Mouse (Mus musculus): Measurements from ENCODE around the gene Adk. TPM values are rescaled to one million over a fixed set of nuclear protein-coding genes. Genes with fewer than 3 reads are reported as not detected.

Adk gene
- polyA plus RNA-seq, 1 experiment from 2014 or later = 240 TPM

DNA sequence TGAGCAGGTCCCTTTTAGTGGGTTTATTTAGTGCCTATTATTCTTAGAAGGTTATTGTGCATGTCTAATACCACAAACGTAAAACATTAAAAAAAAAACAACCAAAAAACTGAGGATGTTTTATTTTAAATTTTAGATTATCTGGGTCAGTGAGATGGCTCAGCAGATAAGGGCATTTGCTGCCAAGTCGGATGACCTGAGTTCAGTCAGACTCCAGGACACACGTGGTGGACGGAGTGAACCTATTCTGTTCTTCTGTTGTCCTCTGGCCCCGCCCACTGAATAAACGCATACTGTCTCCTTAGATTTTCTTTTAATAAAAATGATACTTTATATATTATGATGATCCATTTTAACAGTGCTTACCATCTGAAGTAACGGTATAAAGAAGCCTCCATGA is 1.2 kb downstream of the Adk start:
- Histone ChIP-seq H3K36me3 (ENCODE audit: control insufficient read depth, insufficient read depth) (0 out of 2 replicates have a peak, but pooled peaks cover 3% of the 10 kb centered on the region), H3K4me2 (replicated peaks; ENCODE audit: low read depth) (peak overlapping the region; percentile 89), H3K9ac (ENCODE audit: low read depth, low read length) (no peak overlapping the region), H3K4me3 (ENCODE audit: low read depth, low read length) (peak overlapping the region; percentile 86), H3K27ac (ENCODE audit: low read depth, low read length) (no peak overlapping the region), H3K9me3 (ENCODE audit: control insufficient read depth) (no peaks in the 10 kb centered on the region), H3K4me1 (replicated peaks; ENCODE audit: control insufficient read depth, insufficient read depth, low read length) (no peaks in the 10 kb centered on the region), H3K27me3 (replicated peaks; ENCODE audit: control insufficient read depth, insufficient read depth, low read length) (no peaks in the 10 kb centered on the region)
- WGBS = 43% methylated on average over 7 of the region's 7 CpGs
- TF ChIP-seq CTCF (IDR thresholded peaks at IDR 0.05; ENCODE audit: low read depth) = no peak
- ATAC-seq = no peak

DNA sequence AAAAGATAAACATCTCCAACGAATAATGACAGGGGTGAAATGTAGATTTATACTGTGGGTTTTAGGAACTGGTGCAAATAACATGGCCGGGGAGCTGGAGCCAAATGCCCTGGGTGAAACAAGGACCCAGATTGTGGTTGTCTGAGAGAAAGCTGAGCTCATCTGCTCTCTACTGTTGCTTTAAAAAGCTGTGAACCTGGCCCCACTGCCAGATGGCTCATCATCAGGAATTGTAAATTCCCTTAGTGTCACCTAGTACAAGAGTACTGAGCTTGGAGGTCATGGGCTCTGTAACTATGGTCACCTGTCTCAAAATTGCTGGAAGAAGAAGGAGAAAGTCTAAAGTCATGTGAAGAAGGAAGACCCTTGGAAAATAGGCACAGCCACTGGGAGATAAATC is 6.6 kb downstream of the Adk start:
- ATAC-seq = no peak

GRCm38 (mm10) chr14:21062766-21063513 is 10.6 kb downstream of the Adk start:
- 26% methylated on average over 5 of the region's 5 CpGs for WGBS
- H3K36me3 ChIP-seq (ENCODE audit: control insufficient read depth, insufficient read depth) = no peaks in the 10 kb centered on the region
- no peak overlapping the region for H3K4me2 ChIP-seq (replicated peaks; ENCODE audit: low read depth)
- ATAC-seq = peak; percentile 74; the same call in 1 of the 2 replicates
- no peaks in the 10 kb centered on the region for H3K9me3 ChIP-seq (ENCODE audit: control insufficient read depth)
- no peaks in the 10 kb centered on the region for H3K27me3 ChIP-seq (replicated peaks; ENCODE audit: control insufficient read depth, insufficient read depth, low read length)
- no peak overlapping the region for H3K4me3 ChIP-seq (ENCODE audit: low read depth, low read length)
- 0 out of 2 replicates have a peak, but pooled peaks cover 3% of the 10 kb centered on the region for H3K4me1 ChIP-seq (replicated peaks; ENCODE audit: control insufficient read depth, insufficient read depth, low read length)
- no peak overlapping the region for H3K27ac ChIP-seq (ENCODE audit: low read depth, low read length)
- H3K9ac ChIP-seq (ENCODE audit: low read depth, low read length) = no peak overlapping the region
- TF ChIP-seq CTCF (IDR thresholded peaks at IDR 0.05; ENCODE audit: low read depth) = no peak

More for the DNA sequence above, 6.6 kb downstream of the Adk start:
- no peak overlapping the region for H3K4me3 ChIP-seq (ENCODE audit: low read depth, low read length)
- no peak overlapping the region for H3K27ac ChIP-seq (ENCODE audit: low read depth, low read length)
- no peak overlapping the region for H3K9ac ChIP-seq (ENCODE audit: low read depth, low read length)
- TF ChIP-seq CTCF (IDR thresholded peaks at IDR 0.05; ENCODE audit: low read depth) = no peak
- no peaks in the 10 kb centered on the region for H3K4me1 ChIP-seq (replicated peaks; ENCODE audit: control insufficient read depth, insufficient read depth, low read length)
- H3K27me3 ChIP-seq (replicated peaks; ENCODE audit: control insufficient read depth, insufficient read depth, low read length) = no peaks in the 10 kb centered on the region
- H3K9me3 ChIP-seq (ENCODE audit: control insufficient read depth) = no peaks in the 10 kb centered on the region
- H3K4me2 ChIP-seq (replicated peaks; ENCODE audit: low read depth) = no peak overlapping the region
- 84% methylated on average over 2 of the region's 2 CpGs for WGBS
- 0 out of 2 replicates have a peak, but pooled peaks cover 3% of the 10 kb centered on the region for H3K36me3 ChIP-seq (ENCODE audit: control insufficient read depth, insufficient read depth)

GRCm38 (mm10) chr14:21064321-21064720 is 11.9 kb downstream of the Adk start:
- Histone ChIP-seq H3K9ac (ENCODE audit: low read depth, low read length) (no peak overlapping the region), H3K27ac (ENCODE audit: low read depth, low read length) (no peak overlapping the region), H3K4me2 (replicated peaks; ENCODE audit: low read depth) (no peak overlapping the region), H3K27me3 (replicated peaks; ENCODE audit: control insufficient read depth, insufficient read depth, low read length) (no peaks in the 10 kb centered on the region), H3K9me3 (ENCODE audit: control insufficient read depth) (no peaks in the 10 kb centered on the region), H3K4me1 (replicated peaks; ENCODE audit: control insufficient read depth, insufficient read depth, low read length) (0 out of 2 replicates have a peak, but pooled peaks cover 3% of the 10 kb centered on the region), H3K4me3 (ENCODE audit: low read depth, low read length) (no peak overlapping the region), H3K36me3 (ENCODE audit: control insufficient read depth, insufficient read depth) (no peaks in the 10 kb centered on the region)
- 19% methylated on average over 1 of the region's 1 CpGs for WGBS
- no peak for ATAC-seq
- no peak for TF ChIP-seq CTCF (IDR thresholded peaks at IDR 0.05; ENCODE audit: low read depth)

- no peaks in the 10 kb centered on the region for H3K36me3 ChIP-seq (ENCODE audit: control insufficient read depth, insufficient read depth)
- WGBS = 26% methylated on average over 8 of the region's 8 CpGs
- 0 out of 2 replicates have a peak overlapping the region, but pooled peaks have one; percentile 28 for H3K27ac ChIP-seq (ENCODE audit: low read depth, low read length)
- no peak for ATAC-seq
- no peak overlapping the region for H3K4me3 ChIP-seq (ENCODE audit: low read depth, low read length)
- H3K4me1 ChIP-seq (replicated peaks; ENCODE audit: control insufficient read depth, insufficient read depth, low read length) = 0 out of 2 replicates have a peak, but pooled peaks cover 3% of the 10 kb centered on the region
- no peak for TF ChIP-seq CTCF (IDR thresholded peaks at IDR 0.05; ENCODE audit: low read depth)
- no peaks in the 10 kb centered on the region for H3K9me3 ChIP-seq (ENCODE audit: control insufficient read depth)
- H3K4me2 ChIP-seq (replicated peaks; ENCODE audit: low read depth) = 0 out of 2 replicates have a peak overlapping the region, but pooled peaks have one; percentile 13
- H3K9ac ChIP-seq (ENCODE audit: low read depth, low read length) = no peak overlapping the region
- H3K27me3 ChIP-seq (replicated peaks; ENCODE audit: control insufficient read depth, insufficient read depth, low read length) = no peaks in the 10 kb centered on the region
These were observed 13.3 kb downstream of the Adk start for GRCm38 (mm10) chr14:21065490-21066162.

- Histone ChIP-seq H3K4me1 (replicated peaks; ENCODE audit: control insufficient read depth, insufficient read depth, low read length) (0 out of 2 replicates have a peak, but pooled peaks cover 3% of the 10 kb centered on the region), H3K9ac (ENCODE audit: low read depth, low read length) (no peak overlapping the region), H3K27ac (ENCODE audit: low read depth, low read length) (no peak overlapping the region), H3K4me2 (replicated peaks; ENCODE audit: low read depth) (no peak overlapping the region), H3K9me3 (ENCODE audit: control insufficient read depth) (no peaks in the 10 kb centered on the region), H3K4me3 (ENCODE audit: low read depth, low read length) (no peak overlapping the region), H3K36me3 (ENCODE audit: control insufficient read depth, insufficient read depth) (no peaks in the 10 kb centered on the region), H3K27me3 (replicated peaks; ENCODE audit: control insufficient read depth, insufficient read depth, low read length) (no peaks in the 10 kb centered on the region)
- ATAC-seq = no peak
- 87% methylated on average over 5 of the region's 5 CpGs for WGBS
- peak; percentile 42 for TF ChIP-seq CTCF (IDR thresholded peaks at IDR 0.05; ENCODE audit: low read depth)
These were observed 17.2 kb downstream of the Adk start for GRCm38 (mm10) chr14:21069594-21069993.

Data from intestine, postnatal 0 days (tissue).